Comparison of ENCODE assay signal across 21 mouse cellular contexts in the genomic region with DNA sequence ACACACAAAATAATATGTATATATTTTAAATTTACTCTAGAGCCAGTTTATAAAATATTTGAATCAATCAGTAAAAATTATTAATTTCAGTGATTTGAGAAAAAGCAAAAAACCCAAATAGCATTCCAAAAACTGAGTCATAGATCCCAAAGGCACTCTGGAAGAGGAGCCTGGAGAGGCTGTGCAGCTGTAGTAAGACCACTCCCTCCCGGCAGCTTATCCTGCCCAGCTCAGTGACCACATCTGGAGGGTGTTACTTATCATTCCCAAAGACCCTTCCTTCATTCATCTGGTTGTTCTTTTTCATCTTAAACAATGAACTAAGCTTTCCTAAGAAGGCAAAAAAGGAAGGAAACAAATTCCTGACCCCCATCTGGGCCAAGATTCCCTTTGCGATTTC. TPM values are rescaled to one million over a fixed set of nuclear protein-coding genes. Genes with fewer than 3 reads are reported as not detected.
DNase-seq lines count a peak whose midpoint lies in the region; ATAC-seq and TF ChIP-seq lines count a peak whose summit lies in the region.
"Had no signal": no experiment of that assay in that cellular context is flagged by ENCODE, and none has a peak within 500 bp of the region (broad histone marks: within the 10 kb centered on the region; RNA-seq: fewer than 3 reads in every experiment).

No protein-coding gene starts in this region.

- intact Hi-C loops in gastrocnemius, postnatal 36 days (cut with DNase I): no loop called here

- no peak for ATAC-seq in lung, postnatal 0 days
- no peak for ATAC-seq in stomach, embryonic 16.5 days (ENCODE audit: insufficient read depth, low FRiP score)
- ATAC-seq: forebrain, embryonic 16.5 days; intestine, embryonic 15.5 days had no signal

- peak; percentile 37 for DNase-seq in gastrocnemius, adult 18-20 months (ENCODE audit: low spot score)
- DNase-seq in gastrocnemius, postnatal 36 days: no peak
- peak; percentile 15 for DNase-seq in heart, adult 8-10 months (ENCODE audit: low spot score)
- no peak for DNase-seq in heart, postnatal 4 days
- peak; percentile 21 for DNase-seq in lung, postnatal 0 days (ENCODE audit: low spot score)
- no peak for DNase-seq in lung, postnatal 14 days
- DNase-seq in embryo, embryonic 10.5 days (ENCODE audit: low spot score): no peak
- DNase-seq: adrenal gland, adult 8-10 months; adrenal gland, postnatal 36 days; cerebellum, adult 2 months; cerebellum, postnatal 10 days; embryo, embryonic 11 days had no signal

- H3K4me2 ChIP-seq in lung, postnatal 0 days (replicated peaks; ENCODE audit: low read depth, low read length): no peak overlapping the region
- no peak overlapping the region for H3K4me2 ChIP-seq in stomach, embryonic 16.5 days (ENCODE audit: low read depth, low read length)
- H3K4me2 ChIP-seq: embryonic facial prominence, embryonic 12.5 days; forebrain, embryonic 12.5 days; heart, embryonic 11.5 days; heart, embryonic 15.5 days; hindbrain, embryonic 14.5 days; intestine, embryonic 15.5 days had no signal

- no peaks in the 10 kb centered on the region for H3K4me1 ChIP-seq in lung, postnatal 0 days (ENCODE audit: insufficient read depth, low read depth, low read length)
- H3K4me1 ChIP-seq in stomach, embryonic 16.5 days (ENCODE audit: control insufficient read depth, insufficient read depth, low read length): peaks cover 41% of the 10 kb centered on the region

- H3K27ac ChIP-seq in lung, postnatal 0 days (ENCODE audit: low read length): no peak overlapping the region
- H3K27ac ChIP-seq in stomach, embryonic 16.5 days (ENCODE audit: low read length): peak overlapping the region; percentile 34; the same call in 1 of the 2 replicates
- H3K27ac ChIP-seq: embryonic facial prominence, embryonic 12.5 days; forebrain, embryonic 12.5 days; heart, embryonic 15.5 days; hindbrain, embryonic 10.5 days; hindbrain, embryonic 14.5 days; intestine, embryonic 15.5 days had no signal

- H3K4me3 ChIP-seq in lung, postnatal 0 days (ENCODE audit: low read depth, low read length): no peak overlapping the region
- H3K4me3 ChIP-seq in stomach, embryonic 16.5 days (replicated peaks; ENCODE audit: low read length): no peak overlapping the region
- H3K4me3 ChIP-seq: embryonic facial prominence, embryonic 12.5 days; forebrain, embryonic 12.5 days; heart, embryonic 15.5 days; hindbrain, embryonic 10.5 days; intestine, embryonic 15.5 days had no signal

- H3K36me3 ChIP-seq in lung, postnatal 0 days (ENCODE audit: insufficient read depth, low read length): no peaks in the 10 kb centered on the region
- no peaks in the 10 kb centered on the region for H3K36me3 ChIP-seq in stomach, embryonic 16.5 days (ENCODE audit: control insufficient read depth, insufficient read depth, low read length)
- H3K36me3 ChIP-seq: embryonic facial prominence, embryonic 12.5 days; forebrain, embryonic 12.5 days; heart, embryonic 15.5 days; hindbrain, embryonic 10.5 days; intestine, embryonic 15.5 days had no signal

- no peak for TF ChIP-seq CTCF in lung, postnatal 0 days (IDR thresholded peaks at IDR 0.05)

- 56% methylated on average over 2 of the region's 2 CpGs for WGBS in lung, postnatal 0 days
- 41% methylated on average over 2 of the region's 2 CpGs for WGBS in stomach, embryonic 16.5 days

- TF ChIP-seq EP300 in lung, postnatal 0 days (IDR thresholded peaks at IDR 0.05): no peak

- no peaks in the 10 kb centered on the region for H3K9me3 ChIP-seq in lung, postnatal 0 days (ENCODE audit: low read length)
- no peaks in the 10 kb centered on the region for H3K9me3 ChIP-seq in stomach, embryonic 16.5 days (replicated peaks; ENCODE audit: control insufficient read depth, low read length)
- H3K9me3 ChIP-seq: embryonic facial prominence, embryonic 12.5 days; forebrain, embryonic 12.5 days; heart, embryonic 15.5 days; hindbrain, embryonic 10.5 days; intestine, embryonic 15.5 days had no signal

- peaks cover 5% of the 10 kb centered on the region; the same call in 1 of the 2 replicates for H3K27me3 ChIP-seq in lung, postnatal 0 days (replicated peaks; ENCODE audit: insufficient read depth, low read length)
- no peaks in the 10 kb centered on the region for H3K27me3 ChIP-seq in stomach, embryonic 16.5 days (ENCODE audit: control insufficient read depth, insufficient read depth, low read length)

- no peak overlapping the region for H3K9ac ChIP-seq in lung, postnatal 0 days (replicated peaks; ENCODE audit: low read depth)
- H3K9ac ChIP-seq in stomach, embryonic 16.5 days (ENCODE audit: low read length): no peak overlapping the region
- H3K9ac ChIP-seq: embryonic facial prominence, embryonic 12.5 days; forebrain, embryonic 12.5 days; heart, embryonic 15.5 days; hindbrain, embryonic 14.5 days; intestine, embryonic 15.5 days had no signal

RNA-seq across cellular contexts. Expression of gene Smug1, which starts 54.6 kb away (rescaled TPM):
- total RNA-seq in gastrocnemius, adult 18-20 months (2021): 10 to 100 TPM in 1 of 2 experiments, 1 to 10 TPM in 1; 9.4 to 11.3 TPM
- 10 to 100 TPM in 1 of 2 experiments, 1 to 10 TPM in 1; 9.9 to 11.3 TPM for total RNA-seq in gastrocnemius, postnatal 36 days (2021)
- 10 to 100 TPM; 10.4 to 16.8 (median 15.2) TPM for total RNA-seq in heart, adult 8-10 months (2022)
- total RNA-seq in heart, postnatal 4 days (2021): 10 to 100 TPM; 12.7 to 14.1 TPM
- polyA plus RNA-seq in lung, postnatal 0 days (2015; fragmentation: Nextera tagmentation; extraction: Ambion mirVana): 10.5 and 12.2 TPM in 2 replicates
- 20.1 and 21.1 TPM in 2 replicates for polyA plus RNA-seq in stomach, embryonic 16.5 days (2015; fragmentation: Nextera tagmentation; extraction: Ambion mirVana)

Comparison
In these comparisons a context has a peak if more than half of its experiments do, and no peak if none do; other contexts are left out.
1. DNase-seq: peak in gastrocnemius, adult 18-20 months (single experiment), heart, adult 8-10 months (single experiment) and lung, postnatal 0 days (single experiment); none in gastrocnemius, postnatal 36 days (0 of 2), heart, postnatal 4 days (single experiment), lung, postnatal 14 days (single experiment) and embryo, embryonic 10.5 days (single experiment).